Mouse (Mus musculus) CD4-positive, CD25-positive, alpha-beta regulatory T cell, adult 4 months (primary cell): ENCODE results near the gene Ndufa3. TPM values are rescaled to one million over a fixed set of nuclear protein-coding genes. Genes with fewer than 3 reads are reported as not detected.

ENCODE experiments used
- polyA plus RNA-seq, 2 experiments: library from polyadenylated mRNA; unstranded; fragments of 100-300 nt; shearing (Covaris generic); gene quantifications; one replicate each; pipeline ENCODE4 v1.2.1; 2017

The Ndufa3 gene
- polyA plus RNA-seq, 2 experiments from 2014 or later: 538 to 754 TPM

Other genes starting within 250 kb of the Ndufa3 start
- not detected for gene Cacng8, start 226.7 kb upstream of the Ndufa3 start, polyA plus RNA-seq
- gene Cacng6, start 193.2 kb upstream of the Ndufa3 start, polyA plus RNA-seq: not detected
- gene Tarm1, start 114.7 kb upstream of the Ndufa3 start, polyA plus RNA-seq: not detected
- under 1 TPM in 1 of 2 experiments, not detected in 1; 0.24 TPM for gene Oscar, start 1.2 kb upstream of the Ndufa3 start, polyA plus RNA-seq
- gene Tfpt, start 12.6 kb downstream of the Ndufa3 start, polyA plus RNA-seq: 10 to 100 TPM; 16.0 to 21.3 TPM
- 100 to 1,000 TPM in 1 of 2 experiments, 10 to 100 TPM in 1; 95.1 to 114 TPM for gene Prpf31, start 12.6 kb downstream of the Ndufa3 start, polyA plus RNA-seq
- gene Cnot3, start 27.9 kb downstream of the Ndufa3 start, polyA plus RNA-seq: 10 to 100 TPM; 30.3 to 50.6 TPM
- gene Leng1, start 48.5 kb downstream of the Ndufa3 start, polyA plus RNA-seq: 1 to 10 TPM; 6.8 to 8.6 TPM
- 10 to 100 TPM; 11.0 to 17.7 TPM for gene Tmc4, start 60.2 kb downstream of the Ndufa3 start, polyA plus RNA-seq
- gene Tsen34, start 75.5 kb downstream of the Ndufa3 start, polyA plus RNA-seq: 10 to 100 TPM in 1 of 2 experiments, 1 to 10 TPM in 1; 9.2 to 11.2 TPM
- 10 to 100 TPM; 19.4 to 25.7 TPM for gene Mboat7, start 76.2 kb downstream of the Ndufa3 start, polyA plus RNA-seq
- 1,000 to 10,000 TPM; 4,852 to 4,938 TPM for gene Rps9, start 86.6 kb downstream of the Ndufa3 start, polyA plus RNA-seq
- 1 to 10 TPM in 1 of 2 experiments, under 1 TPM in 1; 0.38 to 1.6 TPM for gene Pirb, start 103.0 kb downstream of the Ndufa3 start, polyA plus RNA-seq
- under 1 TPM; 0.20 to 0.62 TPM for gene Gm15448, start 208.3 kb downstream of the Ndufa3 start, polyA plus RNA-seq
- under 1 TPM; 0.15 to 0.32 TPM for gene Pira2, start 227.7 kb downstream of the Ndufa3 start, polyA plus RNA-seq